Mouse (Mus musculus) neural tube, embryonic 11.5 days (tissue): ENCODE measurements around the gene Col7a1. TPM values are rescaled to one million over a fixed set of nuclear protein-coding genes. Genes with fewer than 3 reads are reported as not detected.

Source experiments
- ATAC-seq: fragments of 200-750 bp; cut with Nextera tagmentation; 2 replicates; pipeline ENCODE4 v1.8.0; 2017; ENCODE audit warnings: moderate number of reproducible peaks, mild to moderate bottlenecking, moderate TSS enrichment, moderate library complexity; ENCODE audit not compliant: insufficient read depth, low FRiP score, low TSS enrichment
- DNase-seq: peaks from one replicate; pipeline ENCODE4 v3.0.0-alpha.2; 2015; ENCODE audit warnings: low spot score
- H3K27ac ChIP-seq: fragments of 300-500 bp; sonication (generic); 2 replicates; pipeline ENCODE4 v1.5.1; 2014; ENCODE audit warnings: low read depth, mild to moderate bottlenecking, low read length
- H3K27me3 ChIP-seq: fragments of 300-500 bp; sonication (generic); 2 replicates; pipeline ENCODE4 v1.6.1; 2014; ENCODE audit warnings: mild to moderate bottlenecking, low read length, mixed read lengths; ENCODE audit not compliant: control insufficient read depth, insufficient read depth
- H3K36me3 ChIP-seq: fragments of 300-500 bp; sonication (generic); 2 replicates; pipeline ENCODE4 v1.6.1; 2014; ENCODE audit warnings: mild to moderate bottlenecking, low read length, moderate library complexity, mixed read lengths; ENCODE audit not compliant: control insufficient read depth, insufficient read depth
- H3K4me1 ChIP-seq: fragments of 300-500 bp; sonication (generic); 2 replicates; pipeline ENCODE4 v1.6.1; 2014; ENCODE audit warnings: low read length, mixed read lengths; ENCODE audit not compliant: control insufficient read depth, insufficient read depth
- H3K4me2 ChIP-seq: fragments of 300-500 bp; sonication (generic); 2 replicates; pipeline ENCODE4 v1.6.1; 2014; ENCODE audit warnings: low read depth, mild to moderate bottlenecking, moderate library complexity
- H3K4me3 ChIP-seq: fragments of 300-500 bp; sonication (generic); 2 replicates; pipeline ENCODE4 v1.5.1; 2014; ENCODE audit warnings: low read depth, low read length
- H3K9ac ChIP-seq: fragments of 300-500 bp; sonication (generic); 2 replicates; pipeline ENCODE4 v1.6.1; 2014; ENCODE audit warnings: mild to moderate bottlenecking, low read length
- H3K9me3 ChIP-seq: fragments of 300-500 bp; sonication (generic); 2 replicates; pipeline ENCODE4 v1.6.1; 2016; ENCODE audit warnings: low read length; ENCODE audit not compliant: control insufficient read depth
- WGBS: fragments of 180-500 bp; shearing (Covaris S2); extraction: QIAGEN DNeasy Blood & Tissue Kit; methylation state at CpG from one replicate; pipeline ENCODE4 v1.1.7; 2014; 5-methylcytosine and 5-hydroxymethylcytosine counted together
- polyA plus RNA-seq: library from polyadenylated mRNA; unstranded; fragments of >200 nt; fragmentation: Nextera tagmentation; extraction: Ambion mirVana; gene quantifications from 2 replicates; pipeline ENCODE4 v1.2.1, GENCODE M21; 2014

Gene Col7a1
- polyA plus RNA-seq, 1 experiment from 2014 or later, result 1.2 TPM

GRCm38 (mm10) chr9:108990462-108990820 lies 37.1 kb downstream of the Col7a1 start:
- 74% methylated on average over 7 of the region's 7 CpGs for WGBS
- no peak overlapping the region for H3K27ac ChIP-seq

GRCm38 (mm10) chr9:108991428-108992084 lies 38.2 kb downstream of the Col7a1 start, which contains the start of gene Pfkfb4:
Gene Pfkfb4 (plus strand): TSS chr9:108991778.
- peak; percentile 93 for ATAC-seq
- H3K9me3 ChIP-seq, result no peaks in the 10 kb centered on the region
- peak within 1 kb of the TSS; percentile 80 for H3K4me2 ChIP-seq
- H3K27ac ChIP-seq, result peak within 1 kb of the TSS; percentile 70
- peak within 1 kb of the TSS; percentile 72 for H3K9ac ChIP-seq
- H3K27me3 ChIP-seq, result no peaks in the 10 kb centered on the region
- H3K4me1 ChIP-seq, result peaks cover 5% of the 10 kb centered on the region
- peak within 1 kb of the TSS; percentile 52 for H3K4me3 ChIP-seq
- WGBS, result 2% methylated on average over 31 of the region's 31 CpGs
- H3K36me3 ChIP-seq, result no peaks in the 10 kb centered on the region; the same call in 1 of the 2 replicates
- DNase-seq, result peak; percentile 92

More at GRCm38 (mm10) chr9:108990462-108990820, 37.1 kb downstream of the Col7a1 start:
- DNase-seq (no peak), ATAC-seq (no peak)
- Histone ChIP-seq H3K4me3 (no peak overlapping the region), H3K4me2 (no peak overlapping the region), H3K27me3 (no peaks in the 10 kb centered on the region), H3K9ac (no peak overlapping the region; the same call in 1 of the 2 replicates), H3K9me3 (no peaks in the 10 kb centered on the region), H3K4me1 (peaks cover 5% of the 10 kb centered on the region), H3K36me3 (no peaks in the 10 kb centered on the region; the same call in 1 of the 2 replicates)

GRCm38 (mm10) chr9:108992085-108992469 lies 38.7 kb downstream of the Col7a1 start:
- no peak overlapping the region for H3K27ac ChIP-seq
- peak overlapping the region; percentile 72 for H3K9ac ChIP-seq
- H3K9me3 ChIP-seq, result no peaks in the 10 kb centered on the region
- no peak for ATAC-seq
- peaks cover 5% of the 10 kb centered on the region for H3K4me1 ChIP-seq
- H3K4me2 ChIP-seq, result peak overlapping the region; percentile 80
- no peaks in the 10 kb centered on the region for H3K27me3 ChIP-seq
- 10% methylated on average over 18 of the region's 18 CpGs for WGBS
- no peaks in the 10 kb centered on the region; the same call in 1 of the 2 replicates for H3K36me3 ChIP-seq
- H3K4me3 ChIP-seq, result peak overlapping the region; percentile 52
- no peak for DNase-seq

DNA sequence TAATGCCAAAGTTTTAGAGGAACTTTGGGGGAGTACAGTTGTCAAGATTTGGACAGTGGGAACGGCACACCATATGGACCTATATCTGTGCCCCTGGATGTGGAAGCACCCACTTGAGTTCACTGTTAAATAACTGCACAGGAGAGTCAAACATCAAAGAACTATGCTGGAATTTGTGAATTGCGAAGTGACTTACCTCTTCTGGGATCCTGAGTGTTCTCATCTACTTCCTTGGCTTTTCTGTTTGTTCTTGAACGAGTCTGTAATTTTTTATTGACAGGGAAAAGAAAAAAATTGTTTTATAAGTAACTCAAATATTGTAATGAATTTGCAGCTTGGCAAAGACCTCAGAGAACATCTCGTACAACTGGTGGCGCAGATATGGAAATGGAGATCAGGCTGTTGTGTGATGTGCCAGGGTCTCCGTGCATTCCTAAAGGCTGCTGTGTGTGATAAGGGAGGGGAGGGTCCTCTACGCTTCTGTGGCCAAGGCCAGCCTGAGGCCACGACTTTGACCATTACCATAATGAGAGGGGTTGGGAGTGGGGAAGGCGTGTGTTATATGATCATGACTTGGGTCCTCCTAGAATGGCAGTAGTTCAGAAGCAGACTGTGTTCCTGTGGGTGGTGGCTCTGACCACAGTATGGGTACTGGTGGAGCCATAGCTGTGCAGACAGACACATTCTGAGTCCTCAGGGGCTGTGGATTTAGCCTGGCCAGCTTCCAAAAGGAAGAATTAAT lies 39.4 kb downstream of the Col7a1 start:
- peak overlapping the region; percentile 80 for H3K4me2 ChIP-seq
- whole genome bisulfite sequencing, result 84% methylated on average over 9 of the region's 9 CpGs
- H3K27me3 ChIP-seq, result no peaks in the 10 kb centered on the region
- no peaks in the 10 kb centered on the region; the same call in 1 of the 2 replicates for H3K36me3 ChIP-seq
- peaks cover 5% of the 10 kb centered on the region for H3K4me1 ChIP-seq
- H3K9ac ChIP-seq, result peak overlapping the region; percentile 72; the same call in 1 of the 2 replicates
- H3K27ac ChIP-seq, result no peak overlapping the region
- no peak for DNase-seq
- no peaks in the 10 kb centered on the region for H3K9me3 ChIP-seq
- H3K4me3 ChIP-seq, result peak overlapping the region; percentile 52; the same call in 1 of the 2 replicates
- no peak for ATAC-seq

DNA sequence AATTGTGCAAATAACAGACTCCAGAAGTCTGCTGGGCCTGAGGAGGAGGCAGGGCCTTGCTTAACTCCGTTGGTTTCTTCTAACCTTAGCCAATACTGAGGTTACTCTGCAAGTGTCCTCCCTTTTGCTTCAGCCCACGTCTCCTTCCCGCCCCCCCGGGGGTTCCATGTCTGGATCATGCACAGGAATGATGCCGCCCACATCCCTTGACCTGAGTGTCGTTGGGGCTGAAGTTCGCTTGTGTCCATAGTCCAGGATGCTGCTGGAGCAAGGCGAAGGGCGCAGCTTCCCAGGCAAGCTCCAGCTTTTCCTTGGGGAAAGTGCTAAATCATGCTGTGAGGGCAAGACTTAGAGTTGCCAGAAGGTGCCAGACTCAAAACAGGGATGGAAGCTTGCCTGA lies 43.0 kb downstream of the Col7a1 start:
- 78% methylated on average over 9 of the region's 9 CpGs for WGBS
- H3K9ac ChIP-seq, result no peak overlapping the region

DNA sequence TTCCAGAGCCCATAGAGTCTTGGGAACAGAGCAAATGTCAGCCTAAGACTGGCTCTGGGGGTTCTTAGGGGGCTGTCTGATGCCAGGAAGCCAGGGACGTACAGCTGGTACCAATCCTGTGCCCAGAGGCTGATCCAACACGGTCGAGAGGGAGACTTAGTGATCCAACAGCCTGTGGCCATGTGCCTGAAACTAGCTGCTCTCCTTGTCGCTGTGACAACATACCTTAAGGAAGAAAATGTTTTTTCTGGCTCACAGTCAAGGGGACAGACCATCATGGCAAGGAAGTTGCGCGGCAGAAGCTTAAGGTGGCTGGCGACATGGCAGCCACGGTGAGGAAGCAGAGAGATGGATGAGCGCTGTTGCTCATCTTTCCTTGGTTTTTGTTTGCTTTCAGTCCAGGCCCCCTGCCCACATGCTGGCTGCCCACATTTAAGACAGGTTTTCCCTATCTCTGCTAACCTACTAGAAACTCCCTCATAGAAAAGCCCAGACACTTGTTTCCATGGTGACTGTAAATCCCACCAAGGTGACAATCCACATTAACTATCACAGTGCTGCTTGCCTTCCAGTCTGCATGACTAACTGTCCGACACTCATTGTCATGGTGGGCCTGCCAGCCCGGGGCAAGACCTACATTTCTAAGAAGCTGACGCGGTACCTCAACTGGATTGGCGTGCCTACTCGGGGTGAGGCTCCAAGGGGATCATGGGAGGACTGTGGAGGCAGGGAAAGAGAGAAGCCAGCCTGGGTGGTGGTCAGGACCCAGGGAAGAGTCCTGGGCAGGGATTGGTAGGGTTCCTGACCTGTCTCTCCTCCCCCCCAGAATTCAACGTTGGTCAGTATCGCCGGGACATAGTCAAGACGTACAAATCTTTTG lies 45.1 kb downstream of the Col7a1 start:
- no peaks in the 10 kb centered on the region for H3K27me3 ChIP-seq
- H3K9me3 ChIP-seq, result no peaks in the 10 kb centered on the region
- no peak overlapping the region for H3K4me2 ChIP-seq
- H3K27ac ChIP-seq, result no peak overlapping the region
- DNase-seq (no peak), ATAC-seq (no peak)
- H3K4me1 ChIP-seq, result no peaks in the 10 kb centered on the region
- 87% methylated on average over 19 of the region's 19 CpGs for WGBS
- no peak overlapping the region for H3K4me3 ChIP-seq
- H3K9ac ChIP-seq, result no peak overlapping the region
- no peaks in the 10 kb centered on the region for H3K36me3 ChIP-seq

More for the DNA sequence above, 43.0 kb downstream of the Col7a1 start:
- H3K4me1 ChIP-seq, result peaks cover 5% of the 10 kb centered on the region
- H3K27me3 ChIP-seq, result no peaks in the 10 kb centered on the region
- no peak overlapping the region for H3K4me3 ChIP-seq
- H3K4me2 ChIP-seq, result no peak overlapping the region
- ATAC-seq, result no peak
- no peaks in the 10 kb centered on the region; the same call in 1 of the 2 replicates for H3K36me3 ChIP-seq
- no peak for DNase-seq
- H3K9me3 ChIP-seq, result no peaks in the 10 kb centered on the region
- no peak overlapping the region for H3K27ac ChIP-seq

GRCm38 (mm10) chr9:108999167-108999526 lies 45.8 kb downstream of the Col7a1 start:
- H3K27ac ChIP-seq, result no peak overlapping the region
- ATAC-seq, result no peak
- 87% methylated on average over 4 of the region's 4 CpGs for WGBS

GRCm38 (mm10) chr9:109000726-109001125 lies 47.3 kb downstream of the Col7a1 start:
- WGBS, result 4% methylated on average over 3 of the region's 3 CpGs
- H3K4me3 ChIP-seq, result no peak overlapping the region
- ATAC-seq (no peak), DNase-seq (peak; percentile 78)
- H3K27me3 ChIP-seq, result no peaks in the 10 kb centered on the region
- H3K4me2 ChIP-seq, result no peak overlapping the region
- no peaks in the 10 kb centered on the region for H3K4me1 ChIP-seq
- H3K9ac ChIP-seq, result no peak overlapping the region
- H3K36me3 ChIP-seq, result 0 out of 2 replicates have a peak, but pooled peaks cover under 1% of the 10 kb centered on the region
- no peak overlapping the region for H3K27ac ChIP-seq
- no peaks in the 10 kb centered on the region for H3K9me3 ChIP-seq

More at GRCm38 (mm10) chr9:108999167-108999526, 45.8 kb downstream of the Col7a1 start:
- H3K4me1 ChIP-seq, result no peaks in the 10 kb centered on the region
- no peak overlapping the region for H3K4me3 ChIP-seq
- no peaks in the 10 kb centered on the region for H3K27me3 ChIP-seq
- no peaks in the 10 kb centered on the region for H3K36me3 ChIP-seq
- H3K4me2 ChIP-seq, result no peak overlapping the region
- no peak for DNase-seq
- H3K9me3 ChIP-seq, result no peaks in the 10 kb centered on the region
- no peak overlapping the region for H3K9ac ChIP-seq
